Mouse (Mus musculus) kidney, embryonic 15.5 days (tissue): ENCODE measurements around the gene Tnpo3. TPM values are rescaled to one million over a fixed set of nuclear protein-coding genes. Genes with fewer than 3 reads are reported as not detected.

Experiments used
- ATAC-seq: fragments of 200-750 bp; cut with Nextera tagmentation; replicated peaks from 2 replicates; pipeline ENCODE4 v1.8.0; 2017; ENCODE audit warnings: moderate TSS enrichment; ENCODE audit not compliant: low FRiP score
- H3K27ac ChIP-seq: fragments of 300-500 bp; sonication (generic); 2 replicates; pipeline ENCODE4 v1.5.1; 2015; ENCODE audit warnings: mild to moderate bottlenecking, inconsistent platforms
- H3K27me3 ChIP-seq: fragments of 300-500 bp; sonication (generic); 2 replicates; pipeline ENCODE4 v1.6.1; 2015; ENCODE audit warnings: inconsistent platforms
- H3K36me3 ChIP-seq: fragments of 300-500 bp; sonication (generic); 2 replicates; pipeline ENCODE4 v1.6.1; 2015; ENCODE audit warnings: inconsistent platforms
- H3K4me1 ChIP-seq: fragments of 300-500 bp; sonication (generic); 2 replicates; pipeline ENCODE4 v1.6.1; 2015; ENCODE audit warnings: inconsistent platforms
- H3K4me2 ChIP-seq: fragments of 300-500 bp; sonication (generic); 2 replicates; pipeline ENCODE4 v1.6.1; 2015; ENCODE audit warnings: moderate library complexity, mild to moderate bottlenecking, inconsistent platforms
- H3K4me3 ChIP-seq: fragments of 300-500 bp; sonication (generic); replicated peaks from 2 replicates; pipeline ENCODE4 v1.5.1; 2015; ENCODE audit warnings: mild to moderate bottlenecking, inconsistent platforms
- H3K9ac ChIP-seq: fragments of 300-500 bp; sonication (generic); 2 replicates; pipeline ENCODE4 v1.6.1; 2015; ENCODE audit warnings: mild to moderate bottlenecking, inconsistent platforms
- H3K9me3 ChIP-seq: fragments of 300-500 bp; sonication (generic); replicated peaks from 2 replicates; pipeline ENCODE4 v1.6.1; 2016; ENCODE audit warnings: inconsistent platforms
- WGBS: fragments of 180-500 bp; shearing (Covaris S2); methylation state at CpG from one replicate; pipeline ENCODE4 v1.1.7; 2015; ENCODE audit warnings: mixed read lengths; 5-methylcytosine and 5-hydroxymethylcytosine counted together
- polyA plus RNA-seq: library from polyadenylated mRNA; unstranded; fragments of >200 nt; fragmentation: Nextera tagmentation; extraction: Ambion mirVana; gene quantifications from 2 replicates; pipeline ENCODE4 v1.2.1, GENCODE M21; 2015

Tnpo3 gene
- polyA plus RNA-seq: 91.3 and 93.2 TPM in 2 replicates

GRCm38 (mm10) chr6:29609111-29610019, at the start of gene Tnpo3:
TSS of gene Tnpo3 (minus strand) at chr6:29609887.
- Histone ChIP-seq H3K4me3 (peak within 1 kb of the TSS; percentile 100), H3K27me3 (no peaks in the 10 kb centered on the region), H3K36me3 (no peaks in the 10 kb centered on the region), H3K9ac (peak within 1 kb of the TSS; percentile 95), H3K4me2 (peak within 1 kb of the TSS; percentile 79), H3K9me3 (no peaks in the 10 kb centered on the region; the same call in 1 of the 2 replicates), H3K27ac (peak within 1 kb of the TSS; percentile 95), H3K4me1 (peaks cover 15% of the 10 kb centered on the region)
- ATAC-seq: peak; percentile 96
- WGBS: under 1% methylated on average over 67 of the region's 67 CpGs

DNA sequence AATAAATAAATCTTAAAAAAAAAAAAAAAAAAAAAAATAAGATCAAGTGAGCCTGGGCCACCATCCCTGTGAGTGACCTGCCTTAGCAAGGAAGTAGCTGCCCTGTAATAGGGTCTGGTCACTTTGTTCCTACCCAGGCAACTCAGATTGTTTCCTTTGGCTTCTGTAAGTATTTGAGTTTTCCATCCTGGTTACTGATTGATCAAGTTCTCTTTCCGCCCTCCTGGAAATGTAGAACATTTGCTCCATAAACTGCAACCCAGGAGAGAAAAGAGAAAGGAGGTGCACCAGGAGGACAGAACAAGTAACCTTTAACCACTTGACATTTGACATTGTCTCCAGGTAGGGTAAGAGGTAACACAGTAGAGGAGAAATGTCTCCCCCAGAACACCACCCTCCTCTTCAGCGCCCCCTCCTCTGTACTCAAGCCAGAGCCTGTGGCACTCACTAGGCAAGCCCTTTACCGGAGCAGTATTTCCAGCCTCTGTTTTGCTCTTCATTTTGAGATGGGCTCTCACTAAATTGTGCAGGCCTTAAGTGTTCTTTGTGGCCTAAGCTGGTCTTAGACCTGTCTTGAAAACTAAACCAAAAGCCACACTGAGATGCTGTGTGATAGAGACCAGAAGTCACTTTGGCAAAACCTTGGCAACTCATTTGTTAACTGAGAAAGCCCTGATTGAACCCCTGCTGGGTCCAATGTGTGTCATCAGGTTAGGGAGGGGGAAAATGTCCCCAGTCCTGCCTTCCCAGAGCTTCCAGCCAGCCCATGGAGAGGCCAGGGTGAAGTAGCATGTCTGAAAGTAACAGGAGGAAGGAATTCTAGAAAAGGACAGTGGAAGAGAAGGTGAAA, 49.2 kb upstream of the Tnpo3 start:
- no peak overlapping the region for H3K4me2 ChIP-seq
- ATAC-seq: peak; percentile 65
- H3K9me3 ChIP-seq: no peaks in the 10 kb centered on the region
- H3K27me3 ChIP-seq: no peaks in the 10 kb centered on the region
- H3K9ac ChIP-seq: no peak overlapping the region
- peak overlapping the region; percentile 91 for H3K27ac ChIP-seq
- WGBS: 74% methylated on average over 3 of the region's 3 CpGs
- H3K4me3 ChIP-seq: no peak overlapping the region
- peaks cover 15% of the 10 kb centered on the region for H3K4me1 ChIP-seq
- H3K36me3 ChIP-seq: no peaks in the 10 kb centered on the region

DNA sequence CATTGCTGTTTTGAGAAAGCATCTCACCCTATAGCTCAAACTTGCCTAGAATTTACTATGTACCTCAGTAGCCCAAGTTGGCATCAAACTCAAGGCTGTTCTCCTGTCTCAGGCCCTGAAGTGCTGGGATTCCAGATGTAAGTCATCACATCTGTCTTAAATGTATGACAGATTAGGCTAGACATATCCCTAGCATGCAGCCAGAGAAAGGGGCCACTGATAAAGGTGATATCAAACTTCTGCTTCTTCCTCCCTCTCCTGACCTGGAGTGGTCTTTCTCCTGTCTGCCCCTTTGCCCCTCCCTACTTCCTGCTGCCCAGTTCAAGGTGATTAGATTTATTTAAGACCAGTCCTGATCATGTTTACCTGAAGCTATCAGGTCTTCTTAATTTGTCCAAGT, 43.6 kb upstream of the Tnpo3 start:
- Histone ChIP-seq H3K27me3 (no peaks in the 10 kb centered on the region), H3K36me3 (no peaks in the 10 kb centered on the region), H3K27ac (no peak overlapping the region), H3K9ac (no peak overlapping the region), H3K4me1 (peaks cover 2% of the 10 kb centered on the region), H3K4me2 (no peak overlapping the region), H3K4me3 (no peak overlapping the region), H3K9me3 (no peaks in the 10 kb centered on the region)
- ATAC-seq: no peak

DNA sequence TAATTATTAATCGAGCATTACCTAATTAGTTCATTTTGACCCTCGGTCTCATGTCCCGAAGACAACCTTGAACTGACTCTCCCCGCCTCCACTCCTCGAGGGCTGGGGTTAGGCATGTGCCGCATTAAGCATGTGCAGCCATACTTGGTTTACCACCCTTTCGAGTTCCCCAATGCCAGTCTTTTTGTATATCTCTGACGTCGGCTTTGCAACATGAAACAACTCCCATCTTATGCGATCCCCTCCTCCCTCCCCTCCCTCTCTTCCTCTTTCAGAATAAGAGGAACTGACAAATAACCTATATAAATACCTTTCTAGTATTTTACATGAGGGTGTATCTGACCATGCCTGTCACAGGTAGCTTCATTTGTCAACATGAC, 40.5 kb upstream of the Tnpo3 start:
- ATAC-seq: 0 out of 2 replicates have a peak, but pooled peaks have one; percentile 29
- 70% methylated on average over 10 of the region's 10 CpGs for WGBS
- Histone ChIP-seq H3K9me3 (no peaks in the 10 kb centered on the region), H3K4me1 (peaks cover 2% of the 10 kb centered on the region), H3K9ac (no peak overlapping the region), H3K36me3 (no peaks in the 10 kb centered on the region), H3K27ac (no peak overlapping the region), H3K27me3 (no peaks in the 10 kb centered on the region), H3K4me2 (no peak overlapping the region), H3K4me3 (no peak overlapping the region)

DNA sequence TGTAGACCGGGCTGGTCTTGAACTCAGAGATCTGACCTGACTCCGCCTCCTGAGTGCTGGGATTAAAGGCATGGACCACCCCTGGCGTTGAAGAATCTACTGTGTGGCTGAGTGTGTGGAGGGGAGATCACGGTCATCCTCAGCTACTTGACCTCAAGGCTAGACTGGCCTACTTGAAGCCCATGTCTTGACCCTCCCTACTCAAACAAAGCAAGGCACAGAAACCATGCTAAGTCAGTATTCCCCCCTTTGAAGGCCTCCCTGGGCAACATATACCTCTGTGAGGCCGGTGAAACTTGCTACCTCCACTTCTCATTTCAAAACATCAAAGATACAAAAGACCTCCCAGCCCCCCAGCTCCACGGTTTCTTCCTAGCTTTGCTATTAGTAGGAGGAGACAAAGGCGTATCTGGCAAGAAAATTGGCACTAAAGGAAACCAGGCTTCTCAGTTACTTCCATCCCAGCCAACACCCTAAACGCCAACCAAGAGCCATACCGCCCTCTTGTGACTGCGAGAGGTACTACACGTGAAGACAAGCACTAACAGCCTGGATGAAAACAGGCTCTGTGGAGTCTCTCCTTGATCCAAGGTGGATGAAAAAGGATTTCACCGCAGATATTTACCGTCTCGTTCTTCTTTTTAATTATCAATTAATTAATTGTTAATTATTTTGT, 39.9 kb upstream of the Tnpo3 start:
- H3K4me1 ChIP-seq: peaks cover 2% of the 10 kb centered on the region
- H3K4me3 ChIP-seq: no peak overlapping the region
- ATAC-seq: peak; percentile 73; the same call in 1 of the 2 replicates
- H3K27me3 ChIP-seq: no peaks in the 10 kb centered on the region
- no peak overlapping the region for H3K9ac ChIP-seq
- H3K4me2 ChIP-seq: no peak overlapping the region
- H3K27ac ChIP-seq: no peak overlapping the region
- 27% methylated on average over 14 of the region's 14 CpGs for WGBS
- no peaks in the 10 kb centered on the region for H3K36me3 ChIP-seq
- no peaks in the 10 kb centered on the region for H3K9me3 ChIP-seq

DNA sequence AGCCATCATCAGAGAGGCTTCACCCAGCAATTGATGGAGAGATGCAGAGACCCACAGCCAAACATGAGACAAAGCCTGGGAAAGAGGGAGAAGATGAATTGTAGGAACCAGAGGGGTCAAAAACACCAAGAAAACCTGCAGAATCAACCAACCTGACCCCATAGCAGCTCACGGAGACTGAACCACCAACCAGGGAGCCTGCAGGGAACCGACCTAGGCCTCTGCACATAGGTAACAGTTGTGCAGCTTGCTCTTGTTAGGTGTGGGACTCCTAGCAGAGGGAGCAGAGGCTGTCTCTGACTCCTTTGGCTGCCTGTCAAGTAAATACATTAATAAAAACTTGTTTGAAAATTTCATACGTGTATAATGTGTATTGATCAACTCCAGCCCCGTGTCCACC, 32.1 kb upstream of the Tnpo3 start:
- Histone ChIP-seq H3K4me2 (no peak overlapping the region), H3K36me3 (no peaks in the 10 kb centered on the region), H3K27me3 (no peaks in the 10 kb centered on the region), H3K27ac (no peak overlapping the region), H3K9ac (no peak overlapping the region), H3K4me3 (no peak overlapping the region), H3K9me3 (0 out of 2 replicates have a peak, but pooled peaks cover 4% of the 10 kb centered on the region), H3K4me1 (peaks cover 11% of the 10 kb centered on the region; the same call in 1 of the 2 replicates)
- 91% methylated on average over 4 of the region's 4 CpGs for WGBS
- ATAC-seq: no peak

GRCm38 (mm10) chr6:29639580-29640419, 30.1 kb upstream of the Tnpo3 start:
- H3K4me3 ChIP-seq: no peak overlapping the region
- no peak overlapping the region for H3K27ac ChIP-seq
- ATAC-seq: no peak; the same call in 1 of the 2 replicates
- H3K27me3 ChIP-seq: no peaks in the 10 kb centered on the region
- H3K9ac ChIP-seq: no peak overlapping the region
- H3K9me3 ChIP-seq: 0 out of 2 replicates have a peak, but pooled peaks cover 4% of the 10 kb centered on the region
- H3K4me1 ChIP-seq: peaks cover 15% of the 10 kb centered on the region; the same call in 1 of the 2 replicates
- H3K4me2 ChIP-seq: peak overlapping the region; percentile 50
- 39% methylated on average over 7 of the region's 7 CpGs for WGBS
- no peaks in the 10 kb centered on the region for H3K36me3 ChIP-seq

DNA sequence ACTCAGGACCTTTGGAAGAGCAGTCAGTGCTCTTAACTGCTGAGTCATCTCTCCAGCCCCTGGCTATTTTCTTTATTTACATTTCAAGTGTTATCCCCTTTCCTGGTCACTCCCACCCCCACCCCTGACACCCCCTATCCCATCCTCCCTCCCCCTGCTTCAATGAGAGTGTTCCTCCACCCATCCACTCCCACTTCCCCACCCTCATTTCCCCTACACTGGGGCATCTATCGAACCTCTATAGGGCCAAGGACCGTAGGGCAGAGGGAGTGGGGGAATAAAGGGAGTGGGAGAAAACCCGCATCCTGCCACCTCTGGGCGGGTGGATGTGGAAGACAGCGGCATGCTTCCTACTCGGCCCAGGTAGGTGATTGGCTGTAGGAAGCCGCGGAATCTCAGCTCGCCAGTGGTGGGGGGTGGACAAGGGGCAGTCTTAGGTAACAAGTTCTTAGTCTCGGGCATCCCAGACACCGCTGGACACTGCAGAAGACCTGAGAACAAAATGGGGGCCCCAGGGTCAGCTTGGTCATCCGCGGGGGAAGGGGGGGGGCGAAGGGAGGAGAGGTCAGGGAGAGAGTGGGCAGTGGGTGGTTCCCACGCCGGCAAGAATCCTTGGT, 29.3 kb upstream of the Tnpo3 start:
- Histone ChIP-seq H3K9ac (no peak overlapping the region), H3K9me3 (0 out of 2 replicates have a peak, but pooled peaks cover 4% of the 10 kb centered on the region), H3K4me3 (0 out of 2 replicates have a peak overlapping the region, but pooled peaks have one; percentile 17), H3K27ac (no peak overlapping the region), H3K4me2 (peak overlapping the region; percentile 50), H3K4me1 (peaks cover 22% of the 10 kb centered on the region; the same call in 1 of the 2 replicates), H3K27me3 (no peaks in the 10 kb centered on the region), H3K36me3 (no peaks in the 10 kb centered on the region)
- 7% methylated on average over 15 of the region's 16 CpGs for WGBS
- ATAC-seq: no peak

DNA sequence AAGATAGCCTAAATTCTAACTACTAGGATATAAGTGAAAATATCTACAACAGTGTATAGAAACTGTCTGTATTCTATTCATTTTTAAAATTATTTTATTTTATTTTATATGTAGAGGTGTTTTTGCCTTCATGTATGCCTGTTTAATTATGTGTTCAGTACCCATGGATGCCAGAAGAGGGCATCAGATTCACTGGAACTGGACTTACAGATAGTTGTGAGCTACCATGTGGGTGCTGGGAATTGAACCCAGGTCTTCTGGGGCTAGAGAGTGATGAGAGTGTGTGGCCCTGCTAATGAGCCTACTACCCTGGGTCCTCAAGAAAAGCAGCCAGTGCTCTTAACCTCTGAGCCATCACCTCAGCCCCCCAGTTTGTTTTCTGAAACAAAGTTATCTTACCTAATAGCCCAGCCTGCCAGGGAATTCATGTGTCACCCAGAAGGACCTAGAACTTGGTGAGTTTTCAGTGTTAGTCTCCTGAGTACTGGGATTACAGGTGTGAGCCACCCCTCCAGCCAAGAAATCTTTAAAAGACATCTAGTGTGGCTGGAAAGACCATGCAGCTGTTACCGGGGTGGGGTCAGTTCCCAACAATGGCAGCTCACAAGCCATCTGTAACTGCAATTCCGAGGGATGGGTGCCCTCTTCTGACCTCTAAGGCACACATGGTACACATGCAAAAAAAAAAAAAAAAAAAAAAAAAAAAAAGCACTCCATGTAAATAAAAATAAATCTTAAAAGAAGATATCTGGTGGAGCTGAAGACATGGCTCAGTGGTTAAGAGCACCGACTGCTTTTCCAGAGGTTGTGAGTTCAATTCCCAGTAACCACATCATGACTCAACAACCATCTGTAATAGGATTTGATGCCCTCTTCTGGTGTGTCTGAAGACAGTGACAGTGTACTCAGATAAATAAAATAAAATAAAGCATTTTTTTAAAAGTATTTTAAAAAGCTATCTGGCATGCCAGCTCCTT, 28.0 kb upstream of the Tnpo3 start:
- no peaks in the 10 kb centered on the region for H3K36me3 ChIP-seq
- no peaks in the 10 kb centered on the region for H3K27me3 ChIP-seq
- no peak overlapping the region for H3K4me3 ChIP-seq
- no peak overlapping the region for H3K27ac ChIP-seq
- WGBS: 77% methylated on average over 3 of the region's 3 CpGs
- peaks cover 26% of the 10 kb centered on the region for H3K4me1 ChIP-seq
- H3K9me3 ChIP-seq: no peaks in the 10 kb centered on the region
- H3K9ac ChIP-seq: no peak overlapping the region
- H3K4me2 ChIP-seq: no peak overlapping the region
- no peak for ATAC-seq
